ENCODE assay signal across 7 mouse cellular contexts in genomic region chr12:3695741-3696501, GRCm38 (mm10).
DNase-seq lines count a peak whose midpoint lies in the region; ATAC-seq lines count a peak whose summit lies in the region.

No protein-coding gene starts in this region.

- no peaks in the 10 kb centered on the region for H3K36me3 ChIP-seq in forebrain, embryonic 16.5 days (ENCODE audit: control insufficient read depth, insufficient read depth)

- H3K27me3 ChIP-seq in forebrain, embryonic 16.5 days (replicated peaks; ENCODE audit: control insufficient read depth, insufficient read depth, low read length): no peaks in the 10 kb centered on the region

- intact Hi-C loops in left cerebral cortex, postnatal 4 days (cut with DNase I): loop anchor here (10.0 kb wide), 1 partner anchor 99 kb away; no protein-coding TSS in a partner anchor
- intact Hi-C loops in left cerebral cortex, postnatal 36 days (cut with DNase I): loop anchor here (5.0 kb wide), 1 partner anchor 96 kb away; no protein-coding TSS in a partner anchor

- H3K4me2 ChIP-seq in forebrain, embryonic 16.5 days (ENCODE audit: low read length): no peak overlapping the region

- peak; percentile 80 for ATAC-seq in activated CD4-positive, CD25-positive, alpha-beta regulatory T cell, adult 4 months
- ATAC-seq in forebrain, embryonic 16.5 days: peak; percentile 61; the same call in 1 of the 2 replicates

- 58% methylated on average over 5 of the region's 5 CpGs for WGBS in forebrain, embryonic 16.5 days

- H3K9me3 ChIP-seq in forebrain, embryonic 16.5 days (ENCODE audit: control insufficient read depth, low read length): no peaks in the 10 kb centered on the region

- no peak overlapping the region for H3K4me3 ChIP-seq in forebrain, embryonic 16.5 days (replicated peaks; ENCODE audit: low read length)

- H3K4me1 ChIP-seq in forebrain, embryonic 16.5 days (replicated peaks; ENCODE audit: control insufficient read depth, insufficient read depth, low read length): no peaks in the 10 kb centered on the region

- no peak overlapping the region for H3K27ac ChIP-seq in forebrain, embryonic 16.5 days (ENCODE audit: low read length)

- no peak overlapping the region for H3K9ac ChIP-seq in forebrain, embryonic 16.5 days (replicated peaks; ENCODE audit: low read depth, low read length)

- peak; percentile 24 for DNase-seq in left cerebral cortex, postnatal 4 days
- no peak for DNase-seq in left cerebral cortex, postnatal 36 days (ENCODE audit: low spot score in 2 of 2)
- DNase-seq in ES-CJ7 (ENCODE audit: low read depth, low spot score): peak; percentile 44
- peak; percentile 64 for DNase-seq in kidney, postnatal 14 days
- DNase-seq in retina, embryonic 14.5 days (ENCODE audit: low spot score): peak; percentile 81

Comparison
In these comparisons a context has a peak if more than half of its experiments do, and no peak if none do; other contexts are left out.
1. DNase-seq: peak in left cerebral cortex, postnatal 4 days (single experiment), ES-CJ7 (single experiment), kidney, postnatal 14 days (single experiment) and retina, embryonic 14.5 days (single experiment); none in left cerebral cortex, postnatal 36 days (0 of 2).